Mouse (Mus musculus) intestine, postnatal 0 days (tissue): Measurements from ENCODE around the gene Ankrd54. TPM values are rescaled to one million over a fixed set of nuclear protein-coding genes. Genes with fewer than 3 reads are reported as not detected.

ENCODE experiments used
- ATAC-seq: fragments of 200-750 bp; cut with Nextera tagmentation; 2 replicates; pipeline ENCODE4 v1.8.0; 2017; ENCODE audit warnings: mild to moderate bottlenecking, moderate TSS enrichment, moderate library complexity
- H3K27ac ChIP-seq: fragments of 300-500 bp; sonication (generic); 2 replicates; pipeline ENCODE4 v1.5.1; 2014; ENCODE audit warnings: mild to moderate bottlenecking, low read depth, low read length, moderate library complexity
- H3K27me3 ChIP-seq: fragments of 300-500 bp; sonication (generic); replicated peaks from 2 replicates; pipeline ENCODE4 v1.6.1; 2014; ENCODE audit warnings: low read length, mixed read lengths; ENCODE audit not compliant: control insufficient read depth, insufficient read depth
- H3K36me3 ChIP-seq: fragments of 300-500 bp; sonication (generic); 2 replicates; pipeline ENCODE4 v1.6.1; 2014; ENCODE audit warnings: mild to moderate bottlenecking, moderate library complexity; ENCODE audit not compliant: control insufficient read depth, insufficient read depth
- H3K4me1 ChIP-seq: fragments of 300-500 bp; sonication (generic); replicated peaks from 2 replicates; pipeline ENCODE4 v1.6.1; 2014; ENCODE audit warnings: antibody characterized with exemption, low read length, mixed read lengths; ENCODE audit not compliant: control insufficient read depth, insufficient read depth
- H3K4me2 ChIP-seq: fragments of 300-500 bp; sonication (generic); replicated peaks from 2 replicates; pipeline ENCODE4 v1.6.1; 2014; ENCODE audit warnings: low read depth, mild to moderate bottlenecking, moderate library complexity
- H3K4me3 ChIP-seq: fragments of 300-500 bp; sonication (generic); 2 replicates; pipeline ENCODE4 v1.5.1; 2014; ENCODE audit warnings: low read depth, low read length
- H3K9ac ChIP-seq: fragments of 300-500 bp; sonication (generic); 2 replicates; pipeline ENCODE4 v1.6.1; 2014; ENCODE audit warnings: mild to moderate bottlenecking, low read depth, low read length
- H3K9me3 ChIP-seq: fragments of 300-500 bp; sonication (generic); 2 replicates; pipeline ENCODE4 v1.6.1; 2016; ENCODE audit warnings: mixed run types; ENCODE audit not compliant: control insufficient read depth
- CTCF ChIP-seq: sonication (generic); IDR thresholded peaks from 2 replicates; pipeline ENCODE4 v1.5.1; 2016; ENCODE audit warnings: low read depth, mild to moderate bottlenecking, control low read depth, antibody characterized with exemption, moderate library complexity
- WGBS: fragments of 180-500 bp; shearing (Covaris S2); extraction: QIAGEN DNeasy Blood & Tissue Kit; methylation state at CpG from one replicate; pipeline ENCODE4 v1.1.7; 2014; 5-methylcytosine and 5-hydroxymethylcytosine counted together
- polyA plus RNA-seq: library from polyadenylated mRNA; unstranded; fragments of >200 nt; fragmentation: Nextera tagmentation; extraction: Ambion mirVana; gene quantifications from 2 replicates; pipeline ENCODE4 v1.2.1, GENCODE M21; 2015

The Ankrd54 gene
- polyA plus RNA-seq, 1 experiment from 2014 or later = 44.1 TPM

DNA sequence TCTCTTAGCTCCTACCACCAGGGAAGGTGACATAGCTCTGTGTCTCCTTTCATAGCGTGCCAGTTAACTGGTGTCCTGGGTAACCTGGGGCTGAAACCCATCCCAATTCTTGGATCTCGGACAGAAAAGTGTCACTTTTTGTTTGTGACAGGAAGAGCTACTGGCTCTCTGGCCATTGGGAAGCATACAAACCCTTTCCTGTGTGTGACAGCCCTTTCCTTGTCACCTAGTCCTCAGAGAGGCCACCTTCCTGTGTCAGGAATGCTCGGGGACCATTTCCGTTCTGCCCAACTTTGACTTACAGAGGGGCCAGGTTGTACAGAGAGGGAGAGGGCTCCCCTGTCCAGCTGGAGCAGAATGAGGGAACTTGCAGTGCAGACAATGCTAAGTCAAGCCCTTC is 36.8 kb upstream of the Ankrd54 start:
- no peak overlapping the region for H3K4me2 ChIP-seq
- WGBS = 69% methylated on average over 4 of the region's 4 CpGs
- H3K9me3 ChIP-seq = no peaks in the 10 kb centered on the region
- H3K4me3 ChIP-seq = no peak overlapping the region
- no peak for TF ChIP-seq CTCF
- H3K36me3 ChIP-seq = peaks cover 12% of the 10 kb centered on the region
- H3K9ac ChIP-seq = no peak overlapping the region
- ATAC-seq = no peak
- H3K27ac ChIP-seq = peak overlapping the region; percentile 50; the same call in 1 of the 2 replicates
- no peaks in the 10 kb centered on the region for H3K27me3 ChIP-seq
- H3K4me1 ChIP-seq = peaks cover 3% of the 10 kb centered on the region; the same call in 1 of the 2 replicates

DNA sequence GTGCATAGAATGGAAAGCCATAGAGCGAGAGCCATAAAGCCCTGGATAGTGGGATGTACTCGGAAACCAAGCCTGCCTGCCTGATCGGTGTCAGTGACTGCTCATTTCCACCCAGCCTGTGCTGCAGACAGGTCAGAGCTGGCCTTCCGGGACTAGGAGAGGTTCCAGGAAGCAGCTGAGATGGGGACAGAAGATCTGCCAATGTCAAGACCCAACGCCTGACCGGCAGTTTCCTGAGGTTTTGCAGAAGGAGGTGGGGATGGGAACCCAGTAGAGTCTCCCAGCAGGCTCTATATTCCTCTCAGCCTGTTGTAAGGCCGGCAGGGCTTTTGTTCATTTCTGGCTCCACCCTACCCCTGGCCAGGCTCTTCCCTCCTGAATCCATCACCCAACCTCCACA is 36.2 kb upstream of the Ankrd54 start:
- no peak for TF ChIP-seq CTCF
- H3K27ac ChIP-seq = peak overlapping the region; percentile 50
- 47% methylated on average over 7 of the region's 7 CpGs for whole genome bisulfite sequencing
- H3K36me3 ChIP-seq = peaks cover 18% of the 10 kb centered on the region
- ATAC-seq = no peak
- no peaks in the 10 kb centered on the region for H3K9me3 ChIP-seq
- no peaks in the 10 kb centered on the region for H3K27me3 ChIP-seq
- no peak overlapping the region for H3K4me3 ChIP-seq
- no peak overlapping the region for H3K9ac ChIP-seq
- peaks cover 3% of the 10 kb centered on the region; the same call in 1 of the 2 replicates for H3K4me1 ChIP-seq
- no peak overlapping the region for H3K4me2 ChIP-seq

DNA sequence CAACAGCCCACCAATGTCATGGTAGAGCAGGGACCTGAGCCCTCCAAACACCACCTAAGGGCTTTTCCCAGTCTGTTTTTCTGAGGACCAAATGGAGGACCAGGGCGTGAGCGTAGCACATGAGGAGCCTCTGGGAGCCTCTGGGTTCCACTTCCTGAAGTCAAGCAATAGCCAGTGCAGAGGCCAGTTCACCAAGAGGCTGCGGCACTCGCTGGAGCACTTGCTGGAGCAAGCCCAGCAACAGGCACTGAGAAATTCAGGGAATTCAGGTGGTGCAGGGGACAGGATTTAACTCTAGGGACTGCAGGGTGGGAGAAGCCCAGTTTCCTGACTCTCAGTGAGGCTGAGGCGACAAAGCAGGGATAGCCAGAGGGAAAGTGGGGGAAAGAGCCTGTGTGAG is 35.5 kb upstream of the Ankrd54 start:
- Histone ChIP-seq H3K4me2 (no peak overlapping the region; the same call in 1 of the 2 replicates), H3K9ac (no peak overlapping the region), H3K4me1 (peaks cover 3% of the 10 kb centered on the region; the same call in 1 of the 2 replicates), H3K27ac (peak overlapping the region; percentile 50), H3K27me3 (no peaks in the 10 kb centered on the region), H3K4me3 (no peak overlapping the region), H3K36me3 (peaks cover 18% of the 10 kb centered on the region), H3K9me3 (no peaks in the 10 kb centered on the region)
- ATAC-seq = no peak
- WGBS = 67% methylated on average over 5 of the region's 5 CpGs
- no peak for TF ChIP-seq CTCF

DNA sequence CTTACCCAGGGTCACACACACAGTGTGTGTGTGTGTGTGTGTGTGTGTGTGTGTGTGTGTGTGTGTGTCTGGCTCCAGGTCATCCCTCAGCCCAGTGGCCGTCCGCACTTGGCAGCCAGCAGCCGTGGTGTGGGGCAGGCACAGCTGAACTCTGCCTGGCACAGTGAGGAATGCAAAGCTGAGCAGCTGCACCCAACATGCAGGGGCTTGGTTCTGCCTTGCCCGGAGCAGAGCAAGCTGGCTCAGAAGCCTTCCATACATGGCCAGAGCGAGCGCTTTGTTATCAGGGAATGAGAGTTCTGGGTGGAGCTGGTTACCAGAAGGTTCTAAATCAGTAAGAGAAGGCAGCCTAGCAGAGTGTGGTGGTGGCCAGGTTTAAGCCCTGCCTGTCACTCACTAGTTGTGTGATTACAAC is 34.9 kb upstream of the Ankrd54 start:
- Histone ChIP-seq H3K9me3 (no peaks in the 10 kb centered on the region), H3K4me1 (peaks cover 3% of the 10 kb centered on the region; the same call in 1 of the 2 replicates), H3K27me3 (no peaks in the 10 kb centered on the region), H3K9ac (no peak overlapping the region), H3K36me3 (peaks cover 21% of the 10 kb centered on the region), H3K4me2 (no peak overlapping the region), H3K27ac (0 out of 2 replicates have a peak overlapping the region, but pooled peaks have one; percentile 3), H3K4me3 (no peak overlapping the region)
- WGBS = 18% methylated on average over 6 of the region's 6 CpGs
- ATAC-seq = no peak; the same call in 1 of the 2 replicates
- no peak for TF ChIP-seq CTCF

DNA sequence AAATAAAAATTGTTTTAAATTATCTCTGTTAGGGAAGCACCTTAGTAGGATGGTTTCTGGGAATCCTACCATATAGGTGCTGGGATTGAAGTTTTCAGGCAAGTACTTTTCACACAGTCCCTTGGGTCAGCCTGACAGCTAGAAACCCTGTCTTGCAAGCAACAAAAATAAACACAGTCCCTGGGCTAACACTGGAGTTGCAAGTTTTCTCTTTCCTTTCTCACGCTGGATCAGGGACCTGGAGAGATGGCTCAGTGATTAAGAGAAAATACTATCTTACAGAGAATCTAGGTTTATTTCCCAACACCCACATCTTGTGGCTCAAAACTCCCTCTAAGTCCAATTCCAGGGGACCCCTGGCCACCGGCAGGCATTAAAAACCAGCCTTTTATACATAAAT is 34.4 kb upstream of the Ankrd54 start:
- Histone ChIP-seq H3K9me3 (no peaks in the 10 kb centered on the region), H3K4me3 (no peak overlapping the region), H3K27me3 (no peaks in the 10 kb centered on the region), H3K4me2 (no peak overlapping the region), H3K36me3 (peaks cover 26% of the 10 kb centered on the region), H3K27ac (0 out of 2 replicates have a peak overlapping the region, but pooled peaks have one; percentile 3), H3K9ac (no peak overlapping the region), H3K4me1 (peaks cover 3% of the 10 kb centered on the region; the same call in 1 of the 2 replicates)
- WGBS = 25% methylated on average over 2 of the region's 2 CpGs
- no peak for TF ChIP-seq CTCF
- no peak for ATAC-seq

DNA sequence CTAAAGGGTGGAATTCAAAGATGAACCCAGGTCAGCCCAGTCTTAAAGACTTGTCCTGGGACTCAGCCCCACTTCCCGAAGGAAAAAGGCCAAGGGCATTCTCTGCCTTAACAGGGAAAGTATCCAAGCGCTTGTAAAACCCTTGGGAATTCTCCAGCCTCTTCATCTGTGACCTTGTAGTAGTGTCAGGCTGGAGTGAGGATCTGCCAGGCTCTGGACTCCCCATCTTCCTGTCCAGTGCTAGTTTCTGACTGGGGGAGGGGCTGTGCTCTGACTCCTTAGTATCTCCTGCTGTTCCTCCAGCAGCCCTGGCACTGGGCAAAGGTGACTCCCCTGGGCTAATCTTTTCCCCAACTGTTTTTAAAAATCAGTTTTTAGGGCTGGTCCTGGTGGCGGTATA is 33.9 kb upstream of the Ankrd54 start:
- H3K9ac ChIP-seq = no peak overlapping the region
- H3K4me2 ChIP-seq = no peak overlapping the region
- H3K36me3 ChIP-seq = peaks cover 31% of the 10 kb centered on the region
- H3K9me3 ChIP-seq = no peaks in the 10 kb centered on the region
- H3K27me3 ChIP-seq = no peaks in the 10 kb centered on the region
- TF ChIP-seq CTCF = no peak
- WGBS = 71% methylated on average over 3 of the region's 3 CpGs
- H3K4me1 ChIP-seq = peaks cover 3% of the 10 kb centered on the region; the same call in 1 of the 2 replicates
- no peak overlapping the region for H3K4me3 ChIP-seq
- H3K27ac ChIP-seq = no peak overlapping the region
- no peak for ATAC-seq
